Mouse (Mus musculus) testis, postnatal 14 days (tissue): Measurements from ENCODE around the gene Tmem176b.
"Not testable (repeated sequence)": the region's sequence is repeated elsewhere in the genome, so short reads cannot be mapped to it uniquely, and the experiment has no call there.

Source experiments
- DNase-seq: peaks from one replicate; pipeline ENCODE4 v3.0.0; 2021; ENCODE audit warnings: low spot score

Gene Tmem176b

DNA sequence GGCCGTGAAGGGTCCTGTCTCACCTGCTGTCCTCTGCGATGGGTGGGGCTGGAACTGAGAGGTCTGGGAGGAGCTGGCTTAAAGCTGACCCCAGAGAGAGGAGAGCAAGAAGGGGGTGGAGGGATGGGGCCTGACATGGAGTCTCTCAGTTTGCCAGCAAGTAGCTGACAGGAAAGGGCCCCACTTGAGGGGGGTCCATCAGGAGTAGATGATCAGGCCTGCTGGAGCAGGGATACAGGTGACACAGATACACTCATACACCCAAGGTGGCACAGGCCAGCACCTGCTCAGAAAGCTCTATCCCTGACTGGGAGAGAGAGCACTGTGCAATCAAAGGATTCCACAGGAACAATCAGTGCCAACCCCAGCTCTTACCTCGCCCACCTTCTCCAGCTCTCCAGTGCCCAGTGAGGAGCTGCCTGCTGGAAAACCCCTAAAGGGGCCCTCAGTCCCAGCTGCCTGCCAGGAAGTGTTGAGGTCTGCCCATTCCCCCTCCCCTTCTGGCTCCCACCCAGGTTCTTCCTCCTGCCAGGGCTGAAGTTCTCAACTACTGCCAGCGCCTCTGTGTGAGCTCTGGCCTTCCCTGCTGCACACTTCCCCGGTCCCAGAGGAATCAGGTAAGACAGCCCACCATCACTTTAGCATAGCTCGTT is at the start of gene Tmem176b:
Gene Tmem176b, minus strand, starts transcription at position 524 of the 653 bp plus-strand sequence.
- peak; percentile 85 for DNase-seq

DNA sequence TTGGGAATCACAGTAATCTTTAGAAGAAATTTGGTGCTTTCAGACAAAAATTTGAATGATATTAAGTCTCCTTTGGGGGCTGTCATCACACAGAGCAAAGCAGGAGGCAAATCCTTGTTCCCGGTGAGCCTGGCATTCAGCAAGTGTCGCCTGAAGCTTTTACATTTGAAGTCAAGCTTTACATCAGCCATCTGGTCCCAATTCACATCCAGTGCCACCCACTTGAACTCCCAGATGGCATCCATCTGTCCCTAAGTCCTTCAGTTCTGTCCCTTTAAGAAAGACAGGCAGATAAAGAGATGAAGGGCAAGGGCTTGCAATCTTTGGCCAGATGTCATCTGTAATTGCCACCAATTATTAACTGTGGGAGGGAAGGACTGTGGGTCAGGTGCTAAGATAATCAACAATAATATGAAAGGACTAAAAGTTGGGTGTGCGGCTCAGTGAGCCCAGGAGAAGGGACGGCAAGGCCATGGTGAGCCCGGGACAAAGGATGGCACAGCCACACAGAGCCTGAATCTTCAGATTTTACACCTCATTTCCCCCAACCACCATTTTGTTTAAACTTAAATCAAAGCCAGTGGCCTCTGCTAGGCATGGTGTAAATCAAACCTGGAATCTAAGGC is 35.3 kb upstream of the Tmem176b start:
- no peak for DNase-seq

DNA sequence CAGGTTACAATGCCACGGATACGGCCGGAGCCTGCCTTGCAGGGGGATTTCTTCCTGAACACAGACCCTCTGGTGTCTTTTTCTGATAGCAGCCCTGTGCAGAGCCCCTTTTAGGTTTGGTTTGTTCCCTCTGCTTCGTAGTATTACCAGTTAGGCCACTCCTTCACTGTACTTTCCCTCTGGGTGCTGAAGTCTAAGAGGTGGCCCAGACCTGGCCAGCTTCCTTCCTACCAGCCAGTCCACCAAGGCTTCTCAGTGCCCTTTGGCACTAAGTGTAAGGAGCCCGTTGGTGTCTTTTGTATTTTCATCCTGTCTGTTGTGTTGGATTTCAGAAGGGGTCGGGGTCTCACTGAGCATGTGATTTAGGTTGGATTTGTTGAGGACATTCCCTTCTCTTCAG is 34.2 kb upstream of the Tmem176b start:
- DNase-seq = no peak

DNA sequence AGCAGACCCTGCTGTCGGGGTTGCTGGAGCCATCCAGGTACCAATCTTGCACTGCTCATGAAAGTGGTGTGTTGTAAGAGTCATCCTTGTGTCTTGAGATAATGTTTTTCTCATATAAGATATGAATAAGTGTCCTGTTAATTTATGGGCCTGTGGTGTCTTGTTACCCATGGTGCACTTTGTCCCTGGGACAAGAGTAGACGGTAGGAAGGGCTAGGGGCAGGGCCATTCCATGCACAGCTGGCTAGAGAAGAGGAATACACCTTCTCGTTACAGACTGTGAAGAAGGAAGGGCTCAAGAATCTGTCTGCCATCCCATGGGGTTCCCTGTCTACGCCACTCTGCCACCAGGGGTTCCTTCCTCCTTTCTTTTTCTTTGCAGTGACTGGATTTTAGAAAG is 33.3 kb upstream of the Tmem176b start:
- DNase-seq = no peak

DNA sequence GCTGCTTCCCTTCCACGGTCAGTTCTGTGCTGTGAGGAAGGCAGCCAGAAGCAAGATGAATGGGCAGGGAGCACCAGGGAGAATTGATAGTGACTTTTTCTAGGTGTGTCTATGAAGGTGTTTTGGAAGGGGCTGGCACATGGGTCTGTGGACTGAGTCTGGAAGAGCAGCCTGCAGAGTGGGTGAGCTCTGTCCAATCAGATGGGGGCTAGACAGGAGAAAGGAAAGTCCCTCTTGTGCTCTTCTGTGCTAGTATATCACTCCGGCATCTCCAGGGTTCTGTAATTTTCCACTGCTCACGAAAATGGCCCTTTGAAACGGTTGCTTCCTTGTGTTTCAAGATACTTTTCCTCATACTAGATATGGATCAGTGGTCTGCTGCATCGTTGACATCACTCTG is 31.3 kb upstream of the Tmem176b start, which contains the start of gene Aoc1:
Gene Aoc1, plus strand, starts transcription at position 301 of the 400 bp plus-strand sequence.
- DNase-seq = no peak

DNA sequence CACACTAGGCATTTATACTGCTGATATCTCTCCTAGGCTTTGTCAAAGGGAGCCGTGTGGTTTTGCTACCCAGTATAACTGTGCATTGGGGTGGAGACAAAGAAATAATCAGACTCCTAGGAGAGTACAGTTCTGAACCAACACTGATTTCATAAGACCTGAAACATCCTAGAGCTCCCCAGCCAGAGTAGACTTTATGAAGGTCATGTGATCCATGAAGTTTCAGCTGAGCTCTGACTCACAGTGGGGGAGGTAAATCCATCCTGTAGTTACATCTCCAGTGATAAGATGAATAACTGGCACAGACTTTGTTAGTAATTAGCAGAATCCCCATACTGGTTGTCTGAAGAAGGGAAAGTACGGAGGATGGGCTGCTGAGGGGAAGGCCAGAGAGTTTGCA is 28.5 kb upstream of the Tmem176b start:
- no peak for DNase-seq

DNA sequence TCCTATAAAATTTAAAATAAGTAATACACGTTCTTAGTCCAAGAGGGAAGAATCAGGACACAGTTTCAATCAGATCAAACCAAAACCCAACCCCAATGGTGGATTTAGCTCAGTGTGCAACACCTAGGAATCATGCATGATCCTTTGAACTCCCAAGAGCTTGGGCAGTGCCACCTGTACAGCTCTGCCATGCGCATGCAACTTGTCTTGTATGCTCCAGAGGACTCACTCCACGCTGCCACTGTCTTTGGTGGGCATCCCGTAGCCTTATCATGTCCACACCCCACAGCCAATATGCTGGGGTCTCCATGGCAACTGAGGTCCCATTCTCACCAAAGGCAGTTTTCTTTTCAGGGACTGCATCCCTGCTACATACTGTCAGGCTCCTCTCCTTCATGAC is 25.9 kb upstream of the Tmem176b start:
- no peak for DNase-seq

DNA sequence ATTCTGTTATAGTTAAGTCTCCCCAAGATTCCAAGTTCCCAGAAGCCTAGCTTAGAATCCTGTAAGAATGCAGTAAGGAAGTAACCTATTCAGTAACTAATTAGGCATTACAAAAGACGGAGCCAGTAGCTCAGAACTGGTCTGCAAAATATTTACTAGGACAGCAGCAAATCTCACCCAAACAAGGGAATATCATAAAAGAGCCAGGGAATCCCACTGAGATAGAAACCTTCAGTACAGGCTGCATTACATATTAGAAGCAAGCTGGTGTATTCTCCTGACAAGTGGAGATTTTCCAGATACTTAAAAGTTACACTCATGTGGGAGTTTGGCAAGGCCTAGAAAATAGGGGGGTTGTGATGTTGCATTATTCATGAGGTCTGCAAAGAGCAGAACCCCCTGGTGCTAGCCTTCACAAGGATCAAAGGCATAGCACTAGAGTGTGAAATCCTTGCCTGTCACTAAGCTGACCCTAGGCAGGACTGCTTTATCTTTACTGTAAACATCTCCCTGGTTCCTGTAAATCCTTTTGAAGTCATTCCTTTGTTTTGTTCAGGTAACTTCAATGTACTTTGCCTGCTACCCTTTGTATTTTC is 25.2 kb upstream of the Tmem176b start:
- not testable (repeated sequence) for DNase-seq

DNA sequence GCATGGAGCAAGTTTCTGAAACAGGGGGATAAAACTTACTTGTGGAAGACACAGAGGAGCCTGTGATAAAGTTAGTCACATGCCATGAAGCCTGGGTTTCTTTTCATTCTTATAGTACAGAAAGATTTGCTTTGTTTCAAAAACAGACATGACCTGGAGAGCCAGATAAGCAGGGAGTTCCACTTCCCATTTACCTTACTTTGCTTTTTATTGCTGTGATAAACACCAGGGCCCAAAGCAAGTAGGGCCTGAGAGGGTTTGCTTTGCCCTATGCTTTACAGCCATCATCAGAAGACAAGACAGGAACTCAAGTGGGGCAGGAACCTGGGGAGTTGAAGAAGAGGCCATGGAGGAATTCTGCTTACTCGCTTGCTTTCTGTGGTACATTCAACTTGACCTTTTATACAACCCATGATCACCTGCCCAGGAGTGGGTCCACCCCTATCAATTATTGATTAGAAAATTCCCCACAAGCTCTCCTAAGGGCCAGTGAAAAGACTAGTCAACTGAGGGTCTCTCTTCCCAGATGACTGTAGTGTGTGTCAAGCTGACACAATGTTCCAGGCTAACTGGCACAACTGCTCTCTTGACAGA is 24.0 kb upstream of the Tmem176b start:
- no peak for DNase-seq

DNA sequence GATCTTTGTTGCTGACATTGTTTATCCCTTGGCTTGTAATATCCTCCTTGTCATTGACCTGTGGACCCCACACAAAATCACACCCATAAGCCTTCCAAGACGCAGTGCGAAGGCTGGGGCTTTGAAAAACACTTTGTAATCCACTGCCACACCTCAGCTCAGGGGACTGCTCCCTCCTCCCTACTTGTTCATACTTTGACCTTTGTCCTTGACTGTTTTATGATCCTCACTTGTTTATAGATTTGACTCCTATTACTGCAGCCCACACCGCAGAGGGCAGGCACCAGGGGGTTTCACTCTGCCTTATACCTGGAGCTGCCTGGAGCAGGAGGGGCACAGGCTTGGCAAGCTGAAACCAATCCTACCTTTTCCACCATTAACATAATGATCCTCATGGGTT is 23.4 kb upstream of the Tmem176b start:
- DNase-seq = no peak

DNA sequence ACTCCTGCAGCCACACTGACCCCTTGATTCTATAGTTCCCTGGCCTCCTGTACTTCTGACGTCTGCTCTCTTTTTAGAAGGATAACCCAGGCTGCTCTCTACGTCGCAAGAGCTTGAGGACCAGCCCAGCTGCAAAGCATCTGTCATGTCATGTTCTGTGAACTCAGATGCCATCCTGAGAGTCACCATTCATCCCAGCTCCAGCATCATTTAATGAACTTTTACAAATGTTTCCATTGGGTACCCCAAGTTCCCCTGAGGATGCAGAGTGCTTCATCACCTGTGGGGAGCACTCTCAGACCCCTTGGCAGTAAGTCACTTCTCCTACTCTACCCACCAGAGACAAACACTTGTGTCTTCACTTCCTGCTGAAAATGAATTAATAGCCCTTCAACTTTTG is 22.9 kb upstream of the Tmem176b start:
- no peak for DNase-seq

DNA sequence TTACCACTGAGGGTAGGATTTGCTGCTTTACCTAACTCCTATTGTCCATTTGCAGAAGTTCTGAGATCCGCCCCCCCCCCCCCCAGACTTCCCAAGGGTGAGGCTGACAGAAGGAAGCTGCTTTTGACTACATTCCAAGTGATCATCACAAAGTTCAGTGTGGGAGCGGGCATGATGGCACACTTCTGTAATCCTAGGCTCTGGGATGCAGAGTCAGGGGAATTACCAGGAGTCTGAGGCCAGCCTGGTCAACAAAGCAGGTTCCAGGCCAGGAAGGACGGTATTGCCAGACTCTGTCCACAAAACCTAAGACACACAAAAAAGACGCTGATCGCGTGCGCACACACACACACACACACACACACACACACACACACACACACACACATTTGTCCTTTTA is 22.2 kb upstream of the Tmem176b start:
- no peak for DNase-seq

DNA sequence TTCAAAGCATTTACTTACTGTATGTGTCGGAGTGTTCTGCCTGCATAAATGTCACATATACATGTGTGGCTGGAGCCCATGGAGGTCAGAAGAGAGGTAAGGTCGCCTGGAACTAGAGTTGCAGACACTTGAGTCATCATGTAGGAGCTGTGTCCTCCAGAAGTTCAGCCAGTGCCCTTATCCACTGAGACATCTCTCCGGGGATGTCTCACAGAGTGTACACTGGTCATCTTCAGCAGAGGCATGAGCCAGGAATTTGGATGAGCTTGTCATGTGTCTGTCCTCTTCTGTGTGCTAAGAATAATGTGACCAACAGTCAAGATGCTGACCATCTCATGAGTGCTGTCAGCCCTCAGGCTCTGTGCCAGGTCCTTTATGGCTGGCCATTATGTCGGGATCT is 21.5 kb upstream of the Tmem176b start:
- no peak for DNase-seq

DNA sequence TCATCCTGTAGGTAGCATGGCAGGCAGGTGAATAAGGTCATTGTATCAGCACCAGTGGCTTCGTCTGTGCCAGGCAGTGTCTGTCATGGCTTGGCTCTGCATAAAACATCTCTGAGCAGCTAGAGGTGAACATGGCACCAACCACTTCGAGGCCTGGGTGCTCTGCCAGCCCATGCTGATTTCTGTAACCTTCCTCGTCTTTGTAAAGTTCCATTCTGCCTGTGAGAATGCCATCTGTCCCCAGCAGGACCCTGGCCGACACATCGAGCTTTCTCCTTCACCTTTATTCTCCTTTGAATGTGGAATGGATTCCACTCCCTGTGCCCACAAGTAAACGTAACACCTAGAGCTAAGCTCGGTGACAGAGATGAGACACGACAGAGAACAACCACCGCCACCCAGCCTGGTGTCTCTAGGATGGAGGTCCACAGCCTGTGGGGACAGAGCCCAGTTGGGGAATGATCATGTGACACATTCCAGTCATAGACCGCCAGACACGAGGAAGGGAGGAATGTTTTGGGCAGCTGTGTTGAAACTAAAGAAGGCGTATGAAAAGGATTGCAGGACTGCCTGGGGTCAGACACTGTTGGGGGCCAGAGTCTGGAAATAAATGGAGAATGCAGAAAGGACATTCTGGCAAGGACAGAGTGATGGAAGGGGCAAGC is 20.5 kb upstream of the Tmem176b start:
- DNase-seq = no peak

DNA sequence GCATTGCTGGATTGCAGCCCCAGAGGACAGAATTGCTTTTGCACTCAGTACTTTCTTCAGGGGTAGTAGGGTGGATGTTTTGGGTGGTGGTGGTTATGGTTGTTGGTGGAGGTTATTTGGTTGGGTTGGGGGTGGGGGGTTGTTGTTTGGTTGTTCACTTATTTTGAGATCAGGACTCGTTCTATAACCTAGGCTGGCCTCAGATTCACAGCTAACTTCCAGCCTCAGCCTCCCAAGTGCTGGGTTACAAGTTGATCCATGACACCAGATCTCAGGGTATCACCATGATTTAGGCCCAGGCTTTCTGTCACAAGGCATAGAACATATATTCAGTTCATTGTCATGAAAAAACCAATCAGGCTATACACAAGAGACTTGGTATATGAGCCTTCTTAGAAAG is 19.6 kb upstream of the Tmem176b start:
- DNase-seq = no peak

DNA sequence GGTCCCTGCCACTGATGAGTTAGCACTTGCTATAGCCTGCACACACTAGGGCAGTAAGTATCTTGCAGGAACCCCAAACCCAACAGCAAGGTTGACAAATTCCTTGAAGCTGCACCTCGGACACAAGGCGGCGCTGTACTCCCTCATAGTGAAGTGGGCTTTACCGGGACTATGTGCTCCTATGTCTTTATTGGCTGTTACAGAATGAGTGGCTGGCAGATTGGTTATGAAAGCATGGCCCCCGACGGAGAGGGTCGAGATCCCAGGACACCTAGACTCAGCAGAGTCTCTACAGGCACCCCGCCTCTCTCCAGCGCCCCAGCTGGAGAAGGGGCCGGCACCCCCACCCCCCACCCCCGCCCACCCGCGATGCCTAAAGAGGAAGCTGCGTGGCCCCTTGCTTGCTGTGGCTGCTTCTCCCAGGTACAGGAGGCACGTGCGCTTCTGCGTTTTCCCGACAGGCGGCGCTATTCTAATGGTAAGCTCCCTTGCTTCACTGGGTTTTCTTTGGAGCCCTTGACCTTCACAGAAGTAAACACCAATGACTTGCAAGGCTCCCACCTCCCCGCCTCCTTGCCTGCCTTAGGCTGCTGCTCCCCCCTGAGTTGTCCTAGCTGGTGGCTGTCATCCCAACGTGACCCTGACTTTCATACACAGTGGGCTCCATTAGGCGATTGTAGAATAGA is 19.0 kb upstream of the Tmem176b start:
- DNase-seq = peak; percentile 71

DNA sequence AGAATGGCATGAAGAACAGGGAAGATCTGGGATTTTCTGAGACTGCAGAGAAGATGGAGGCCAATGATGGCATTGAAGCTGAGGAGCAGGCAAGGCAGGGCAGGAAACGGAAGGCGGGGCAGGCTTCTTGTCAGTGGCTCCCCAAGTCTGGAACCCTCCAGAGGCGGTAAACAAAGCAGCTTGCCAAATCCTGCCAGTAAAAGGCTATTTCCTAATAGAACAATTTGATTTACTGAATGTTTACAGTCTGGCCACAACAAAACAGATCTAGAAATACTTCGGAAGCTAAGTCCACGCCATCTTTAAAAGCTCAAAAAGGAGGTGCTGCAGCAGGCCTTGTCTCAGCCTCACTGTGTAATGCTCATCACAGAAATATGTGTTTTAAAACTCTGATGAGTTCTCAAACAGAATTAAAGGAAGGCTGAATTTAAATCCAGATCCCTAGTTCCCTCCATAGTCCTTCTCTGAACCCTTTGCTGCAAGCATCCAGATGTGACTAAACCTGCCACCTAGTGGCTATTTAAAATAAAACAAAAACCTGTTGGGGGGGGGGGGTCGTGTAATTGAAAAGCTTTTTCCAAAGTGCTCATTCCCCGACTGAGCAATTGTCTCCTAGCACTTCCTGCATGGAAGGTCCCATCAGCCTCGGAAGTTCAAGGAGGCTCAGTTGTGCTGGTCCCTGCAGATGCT is 16.5 kb upstream of the Tmem176b start:
- no peak for DNase-seq

DNA sequence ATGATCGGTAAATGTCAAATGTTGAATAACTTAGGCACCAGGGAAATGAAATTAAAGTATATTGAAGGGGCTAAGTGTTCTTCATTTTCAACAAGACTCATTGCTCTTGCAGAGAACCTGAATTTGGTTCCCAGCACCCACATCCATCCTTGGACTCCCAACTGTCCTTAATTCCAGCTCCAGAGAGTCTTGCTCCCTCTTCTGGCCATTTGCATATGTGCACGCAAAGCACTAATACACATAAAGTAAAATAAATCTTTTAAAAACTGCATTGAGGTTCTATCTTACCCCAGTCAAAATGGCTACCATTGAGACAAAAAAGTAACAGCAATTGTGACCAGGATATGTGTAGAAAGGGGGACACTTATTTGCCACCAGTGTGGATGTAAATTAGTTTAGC is 12.9 kb upstream of the Tmem176b start:
- DNase-seq = no peak

DNA sequence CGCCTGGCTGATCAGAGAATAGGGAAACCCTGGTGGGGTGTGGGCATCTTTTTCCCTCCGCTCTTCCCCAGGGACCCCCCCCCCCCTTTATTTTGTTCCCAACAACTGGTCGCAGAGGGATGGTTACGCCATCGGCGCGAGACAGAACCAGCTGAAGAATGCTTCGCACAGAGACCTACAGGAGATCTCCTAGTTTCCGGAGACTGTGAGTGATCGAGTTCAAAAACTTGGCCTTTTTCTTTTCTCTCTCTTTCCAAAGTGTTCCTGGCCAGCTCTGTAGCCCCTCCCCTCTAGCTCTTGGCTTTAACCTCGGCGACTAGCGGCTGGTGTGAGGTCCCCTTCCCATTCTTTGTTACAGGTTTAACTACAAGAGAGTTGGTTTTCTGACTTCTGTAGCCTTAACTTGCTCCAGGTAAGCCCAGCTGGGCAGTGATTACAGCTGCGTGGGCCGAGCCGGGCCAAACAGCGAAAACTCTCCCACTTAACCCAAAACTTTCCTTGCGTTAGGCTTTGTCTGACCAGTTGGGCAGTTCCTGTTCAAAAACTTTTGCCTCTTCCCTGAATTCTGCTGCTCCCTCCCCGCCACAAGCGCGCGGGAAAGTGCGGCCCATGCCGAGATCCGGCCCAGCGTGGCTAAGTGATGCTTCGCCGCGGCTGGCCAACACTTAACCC is 10.7 kb upstream of the Tmem176b start:
- DNase-seq = peak; percentile 32

DNA sequence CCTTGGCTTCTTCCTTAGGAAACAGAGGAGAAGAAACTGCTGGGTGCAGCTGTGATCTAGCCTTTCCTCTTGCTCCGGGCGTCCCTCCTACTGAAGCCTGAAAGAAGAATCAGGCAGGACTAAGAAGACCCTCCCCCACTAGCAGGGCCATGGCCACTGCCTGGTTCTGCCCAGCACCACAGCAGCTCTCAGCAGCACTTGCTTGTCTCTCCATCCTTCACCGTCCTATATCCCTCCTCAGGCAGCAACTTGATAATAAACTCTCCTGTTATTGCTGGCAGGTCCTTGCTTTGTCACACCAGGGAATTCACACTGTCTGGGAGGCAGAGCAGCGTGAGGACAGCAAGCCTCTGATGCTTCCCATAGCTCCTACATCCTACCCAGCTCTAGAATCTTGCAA is 3.8 kb upstream of the Tmem176b start:
- DNase-seq = no peak
